Mouse (Mus musculus): ENCODE results near the gene Lair1.
A peak's percentile ranks its signal among the peaks of the same experiment; 100 is the strongest.
"Not testable (repeated sequence)": the region's sequence is repeated elsewhere in the genome, so short reads cannot be mapped to it uniquely, and the experiment has no call there.

Lair1 gene

GRCm38 (mm10) chr7:4063013-4063412 is at the start of gene Lair1:
TSS of gene Lair1 (minus strand) at chr7:4063204.
- DNase-seq (ENCODE audit: low read depth) = no peak

DNA sequence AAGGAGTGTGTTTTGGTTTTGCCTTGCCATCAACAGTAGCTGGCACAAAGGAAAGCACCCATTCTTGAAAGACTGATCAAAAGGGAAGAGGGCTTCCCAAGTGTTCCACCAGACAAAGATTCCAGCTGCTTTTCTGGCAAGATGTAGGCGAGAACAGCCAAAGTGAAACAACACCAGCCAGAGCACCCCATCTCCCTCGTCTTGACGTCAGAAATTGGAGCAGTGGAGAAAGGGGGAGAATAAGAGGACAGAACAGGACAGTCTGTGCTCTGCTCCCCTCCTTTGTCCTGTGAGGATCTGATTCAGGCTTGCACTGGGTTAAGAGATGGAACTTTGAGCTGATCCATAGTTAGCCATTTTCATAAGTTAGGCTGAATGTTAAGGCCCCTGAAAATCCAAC is 48.8 kb upstream of the Lair1 start:
- no peak for DNase-seq (ENCODE audit: low read depth)

GRCm38 (mm10) chr7:4103411-4103810 is 40.4 kb upstream of the Lair1 start:
- peak; percentile 40 for DNase-seq (ENCODE audit: low read depth)

DNA sequence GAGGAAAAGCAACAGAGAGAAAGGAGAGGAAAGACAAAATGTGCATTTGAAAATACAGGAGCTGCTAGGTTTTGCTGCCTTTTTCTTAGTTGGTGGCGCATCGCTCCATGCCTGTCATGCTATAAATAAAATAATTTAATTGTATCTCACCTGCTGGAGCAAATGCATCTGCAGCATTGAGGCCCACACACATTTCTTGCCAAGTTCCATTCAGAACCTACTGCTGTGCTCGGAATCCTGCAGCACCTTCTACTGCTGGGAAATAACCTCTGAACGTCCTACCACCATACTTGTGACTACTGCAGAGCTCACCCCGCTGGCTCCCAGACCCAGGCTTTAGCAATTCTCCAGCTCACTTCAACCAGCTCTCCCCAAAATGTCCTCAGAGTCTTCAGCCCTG is 38.1 kb upstream of the Lair1 start:
- DNase-seq (ENCODE audit: low read depth) = no peak

DNA sequence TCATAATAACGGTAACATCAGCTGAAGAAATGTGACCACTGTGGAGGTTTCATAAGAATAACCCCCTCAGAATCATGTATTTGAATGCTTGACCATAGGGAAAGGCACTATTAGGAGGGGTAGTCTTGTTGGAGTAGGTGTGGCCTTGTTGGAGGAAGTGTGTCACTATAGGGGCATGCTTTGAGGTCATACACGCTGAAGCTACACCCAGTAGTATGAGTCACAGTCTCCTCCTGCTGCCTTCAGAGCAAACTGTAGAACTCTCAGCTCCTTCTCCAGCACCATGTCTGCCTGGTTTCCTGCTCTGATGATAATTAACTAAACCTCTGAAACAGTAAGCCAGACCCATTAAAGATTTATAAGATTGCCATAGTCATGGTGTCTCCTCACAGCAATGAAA is 35.8 kb upstream of the Lair1 start:
- DNase-seq (ENCODE audit: low read depth) = no peak

- DNase-seq (ENCODE audit: low read depth) = no peak
Observed at GRCm38 (mm10) chr7:4098301-4098700, 35.3 kb upstream of the Lair1 start.

DNA sequence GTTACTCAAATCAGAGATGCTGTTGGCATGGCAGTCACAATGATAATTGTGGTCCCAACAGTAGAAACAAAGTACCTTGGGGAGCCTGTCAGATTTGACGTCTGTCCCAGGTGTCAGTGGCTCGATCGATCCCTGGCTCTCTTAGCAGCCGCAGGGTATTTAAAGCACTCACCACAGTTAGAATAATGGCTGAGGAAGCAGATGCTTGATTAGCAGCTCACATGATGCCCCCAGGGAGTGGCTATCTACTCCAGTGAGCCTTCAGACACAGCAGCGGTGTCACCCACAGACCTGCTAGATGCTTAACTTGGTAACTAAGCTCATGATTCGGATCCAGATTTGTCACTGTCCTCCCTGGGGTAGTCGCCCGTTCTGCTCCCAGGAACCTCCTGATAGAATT is 28.2 kb upstream of the Lair1 start:
- DNase-seq (ENCODE audit: low read depth) = no peak

GRCm38 (mm10) chr7:4088679-4089078 is 25.7 kb upstream of the Lair1 start:
- no peak for DNase-seq (ENCODE audit: low read depth)

DNA sequence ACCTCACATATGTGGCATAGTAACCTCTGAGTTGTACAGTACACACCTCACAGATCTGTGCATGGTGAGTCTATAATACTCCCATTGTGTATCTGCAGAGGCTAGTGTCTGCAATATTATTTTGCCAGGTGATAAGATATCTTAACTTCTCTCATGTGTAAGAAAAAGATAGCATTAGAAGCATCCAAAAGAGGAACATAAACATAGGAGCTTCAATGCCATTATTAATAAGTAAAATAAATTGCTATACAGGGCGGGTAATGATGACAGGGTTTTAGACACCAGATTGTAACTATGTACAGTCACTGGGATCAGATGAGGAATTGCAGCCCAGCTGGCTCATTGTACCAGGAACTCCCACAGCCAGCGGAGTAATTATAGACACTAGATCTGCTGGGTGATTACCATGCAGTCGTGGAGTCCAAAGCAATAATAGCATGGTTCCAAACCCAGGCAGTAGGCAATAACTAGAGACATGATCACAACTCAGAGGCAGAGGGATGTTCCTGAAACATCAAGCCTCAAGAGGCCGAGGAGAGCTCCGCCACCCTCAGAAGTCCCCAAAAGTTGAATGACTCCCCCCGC is 25.0 kb upstream of the Lair1 start:
- no peak for DNase-seq (ENCODE audit: low read depth)

- DNase-seq (ENCODE audit: low read depth) = no peak
Observed at GRCm38 (mm10) chr7:4087238-4087895, 24.4 kb upstream of the Lair1 start.

GRCm38 (mm10) chr7:4085562-4085961 is 22.6 kb upstream of the Lair1 start:
- DNase-seq (ENCODE audit: low read depth) = no peak

DNA sequence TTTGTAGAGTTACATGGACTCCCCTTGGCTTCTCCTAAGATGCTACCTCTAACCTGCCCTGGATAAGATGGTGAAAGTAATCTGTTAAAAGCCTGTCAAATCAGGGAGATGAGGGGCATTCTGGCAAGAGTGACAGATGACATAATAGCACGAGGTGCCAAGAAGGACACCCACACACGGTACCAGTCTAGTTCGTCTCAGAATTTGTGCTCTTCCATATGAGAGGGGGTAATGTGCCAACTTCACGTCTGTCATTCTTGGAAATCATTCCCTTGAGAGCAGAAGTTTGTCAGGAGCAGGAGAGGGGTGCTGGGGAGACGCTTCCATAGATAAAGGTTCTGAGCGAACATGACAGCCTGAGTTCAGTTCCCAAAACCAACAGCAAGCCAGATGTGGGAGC is 21.2 kb upstream of the Lair1 start:
- DNase-seq (ENCODE audit: low read depth) = no peak

DNA sequence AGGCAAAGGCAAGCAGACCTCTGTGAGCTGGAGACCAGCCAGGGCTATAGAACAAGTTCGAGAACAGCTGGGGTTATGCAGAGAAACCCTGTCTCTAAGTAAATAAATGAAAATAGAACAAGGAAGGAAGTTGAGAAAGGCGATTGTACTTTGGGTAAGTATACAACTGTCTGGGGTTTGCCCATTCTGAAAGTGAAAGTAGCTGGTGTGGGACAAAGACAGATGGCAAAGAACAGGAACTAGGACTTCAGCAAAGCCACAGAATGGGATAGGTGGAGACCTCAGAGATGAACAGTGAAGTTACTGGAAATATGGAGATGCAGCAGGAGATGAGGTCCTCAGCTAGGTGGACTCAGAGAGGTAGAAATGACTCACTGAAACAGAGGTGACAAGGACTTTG is 19.8 kb upstream of the Lair1 start:
- no peak for DNase-seq (ENCODE audit: low read depth)

DNA sequence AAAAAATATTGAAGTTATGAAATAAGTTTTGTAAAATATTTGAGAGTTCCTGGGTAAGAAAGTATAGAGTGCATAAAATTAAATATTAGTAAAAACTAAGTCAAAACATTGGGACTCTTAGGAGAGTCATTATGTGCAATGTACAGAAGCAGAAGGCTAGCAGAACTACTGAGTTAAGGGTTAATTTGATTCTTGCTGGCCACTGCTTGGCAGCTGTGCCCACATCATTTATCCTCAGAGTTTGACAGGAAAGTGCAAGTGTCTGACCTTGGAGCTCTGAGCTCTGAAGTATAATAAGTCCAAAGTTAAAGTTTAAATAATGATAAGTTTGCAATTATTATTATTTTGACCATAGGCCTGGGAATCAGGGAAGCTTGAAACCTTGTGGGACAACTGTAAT is 18.7 kb upstream of the Lair1 start:
- DNase-seq (ENCODE audit: low read depth) = no peak

GRCm38 (mm10) chr7:4080552-4080951 is 17.5 kb upstream of the Lair1 start:
- DNase-seq (ENCODE audit: low read depth) = no peak

GRCm38 (mm10) chr7:4079511-4079910 is 16.5 kb upstream of the Lair1 start:
- DNase-seq (ENCODE audit: low read depth) = no peak

- DNase-seq (ENCODE audit: low read depth) = no peak
Observed at GRCm38 (mm10) chr7:4073144-4073543, 10.1 kb upstream of the Lair1 start.

DNA sequence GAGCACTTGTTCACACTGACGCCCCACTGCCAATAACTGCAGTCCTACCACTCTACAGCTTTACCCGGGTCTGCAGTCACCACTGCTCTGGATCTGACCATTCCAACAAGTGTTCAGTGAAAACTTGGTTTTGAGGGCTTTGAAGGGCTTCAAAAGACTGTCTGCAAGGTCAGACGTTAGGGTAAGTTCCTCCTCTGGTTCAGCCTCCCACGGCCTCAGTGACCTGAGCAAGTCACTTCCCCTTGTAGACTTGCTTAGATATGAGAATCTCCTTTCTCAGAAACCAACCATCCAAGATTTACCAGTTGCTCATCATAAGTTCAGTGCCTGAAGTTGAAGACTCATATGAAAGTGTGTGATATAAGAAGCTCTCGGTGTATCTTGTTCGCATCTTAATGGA is 8.1 kb upstream of the Lair1 start:
- DNase-seq (ENCODE audit: low read depth) = no peak

- no peak for DNase-seq (ENCODE audit: low read depth)
Observed at GRCm38 (mm10) chr7:4063714-4064425, 866 bp upstream of the Lair1 start.

DNA sequence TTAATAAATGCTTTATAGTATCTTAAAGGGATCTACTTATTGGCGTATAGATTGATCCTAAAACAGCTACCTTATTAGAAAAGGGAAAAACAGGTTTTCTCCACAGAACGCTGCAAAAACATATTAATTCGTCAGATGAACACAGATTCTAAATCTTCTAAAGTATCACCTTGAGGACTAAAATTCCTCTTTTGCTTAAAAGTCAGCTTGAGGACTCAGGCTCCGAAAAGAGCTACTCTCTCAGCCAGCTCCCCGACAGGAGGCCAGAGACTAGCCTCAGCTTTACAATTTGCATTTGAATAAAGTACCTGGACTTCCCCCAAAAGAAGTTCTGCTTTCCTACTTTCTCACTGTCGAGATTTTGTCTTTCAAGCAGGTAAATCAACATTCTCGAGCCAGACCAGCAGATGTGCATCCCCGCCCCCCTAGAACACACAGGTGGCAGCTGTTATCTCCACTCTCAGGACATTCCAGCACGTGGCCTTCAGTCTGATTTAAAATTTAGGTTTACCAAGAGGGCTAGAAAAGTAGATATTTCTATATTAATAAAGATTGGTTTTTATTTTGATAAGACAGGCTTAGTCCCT is 2.3 kb downstream of the Lair1 start:
- DNase-seq (ENCODE audit: low read depth) = not testable (repeated sequence)

GRCm38 (mm10) chr7:4026794-4027421 is 36.1 kb downstream of the Lair1 start:
- peak; percentile 3 for DNase-seq (ENCODE audit: low read depth)

- DNase-seq (ENCODE audit: low read depth) = not testable (repeated sequence)
Observed at GRCm38 (mm10) chr7:4004636-4005035, 58.4 kb downstream of the Lair1 start.

DNA sequence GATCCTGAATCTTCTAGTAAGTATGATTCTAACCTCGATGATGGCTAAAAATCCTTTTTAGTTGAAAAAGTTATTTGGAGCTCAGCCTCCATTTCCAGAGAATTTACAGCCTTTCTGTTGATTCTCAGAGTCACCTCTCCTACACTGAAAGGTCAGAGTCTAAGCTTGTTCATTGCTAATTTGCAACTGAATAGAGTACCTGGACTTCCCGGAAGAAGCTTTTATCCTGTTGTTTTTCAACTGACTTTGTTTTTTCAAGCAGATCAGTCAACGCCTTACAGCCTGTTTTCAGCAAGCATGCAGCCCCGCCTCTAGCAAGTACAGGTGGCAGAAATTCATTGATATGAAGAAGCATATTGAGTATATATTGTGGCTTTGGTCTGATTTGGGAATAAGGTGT is 59.0 kb downstream of the Lair1 start:
- DNase-seq (ENCODE audit: low read depth) = not testable (repeated sequence)

Data from c-Kit-positive CD71-positive TER-119-negative erythroid progenitor cells, embryonic 14.5 days (primary cell).